Mouse (Mus musculus): Measurements from ENCODE around the gene Gm17334.

Gm17334 gene

DNA sequence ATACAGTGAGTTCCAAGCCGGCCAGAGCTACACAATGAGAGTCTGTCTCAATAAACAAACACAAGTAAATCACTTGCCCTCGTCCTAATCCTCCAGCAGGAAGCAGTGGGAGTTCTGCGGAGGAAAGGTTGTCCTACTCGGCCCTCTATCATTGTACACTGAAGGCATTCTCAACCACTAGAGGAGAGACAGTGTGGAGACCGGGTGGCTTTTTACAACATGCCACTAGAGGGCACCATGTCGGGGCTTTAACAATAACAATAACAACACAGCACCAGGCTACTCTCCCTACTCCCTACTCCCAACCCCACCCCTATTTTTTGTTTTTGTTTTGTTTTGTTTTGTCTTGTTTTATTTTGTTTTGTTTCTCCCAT, 35.4 kb downstream of the Gm17334 start:
- peak; percentile 77 for DNase-seq

- peak; percentile 87 for DNase-seq
Observed at GRCm38 (mm10) chr11:53736771-53737572, 36.0 kb downstream of the Gm17334 start.

GRCm38 (mm10) chr11:53735682-53736245, 37.2 kb downstream of the Gm17334 start:
- peak; percentile 76 for DNase-seq

DNA sequence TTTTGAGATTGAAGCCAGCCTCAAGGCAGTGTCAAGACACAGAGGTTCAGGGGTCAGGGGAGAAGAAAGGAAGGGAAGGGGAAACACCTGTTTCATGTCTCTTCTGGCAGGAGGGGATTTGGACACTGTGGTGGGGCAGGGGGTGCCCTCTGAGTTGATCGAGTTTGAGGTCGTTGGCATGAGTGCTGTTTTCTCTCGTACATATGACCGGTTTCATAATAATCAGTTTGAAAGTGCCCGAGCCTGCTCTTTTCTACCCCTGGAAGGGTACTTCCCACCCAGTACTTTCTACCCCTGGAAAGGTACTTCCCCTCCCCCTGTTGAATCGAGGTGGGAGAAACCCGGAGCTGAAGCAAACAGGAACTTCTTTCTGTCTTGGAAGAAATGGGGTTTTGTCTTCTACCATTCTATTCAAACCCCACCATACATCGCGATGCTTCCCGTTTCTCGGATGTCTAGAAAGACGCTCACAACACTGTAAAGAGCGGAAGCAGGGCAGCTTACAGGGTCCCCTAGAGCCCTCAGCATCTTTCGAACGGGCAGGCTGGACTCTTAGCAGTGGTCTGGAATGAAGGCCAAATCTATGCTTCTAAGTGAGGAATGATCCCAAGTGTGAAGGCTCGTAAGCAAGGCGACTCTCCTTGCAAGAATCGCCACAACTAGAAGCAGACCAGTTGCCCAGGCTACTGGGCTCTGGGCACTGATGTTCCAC, 37.9 kb downstream of the Gm17334 start:
- no peak for DNase-seq

DNA sequence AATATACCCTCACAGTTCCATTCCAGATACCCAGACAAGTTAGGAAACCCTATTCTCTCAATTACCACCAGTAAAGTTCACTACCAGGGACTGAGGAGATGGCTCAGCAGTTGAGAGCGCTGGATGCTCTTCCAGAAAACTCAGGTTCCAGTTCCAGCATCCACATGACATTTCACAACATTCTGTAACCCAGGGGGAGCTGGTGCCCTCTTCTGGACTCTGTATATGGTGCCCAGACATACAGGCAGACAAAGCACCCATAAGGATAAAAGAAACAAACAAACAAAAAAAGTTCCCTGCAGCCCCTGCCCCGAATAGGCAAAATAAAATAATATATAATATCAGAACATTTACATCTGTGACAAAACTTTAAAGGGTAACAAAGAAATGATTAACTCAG, 38.6 kb downstream of the Gm17334 start:
- DNase-seq = no peak

DNA sequence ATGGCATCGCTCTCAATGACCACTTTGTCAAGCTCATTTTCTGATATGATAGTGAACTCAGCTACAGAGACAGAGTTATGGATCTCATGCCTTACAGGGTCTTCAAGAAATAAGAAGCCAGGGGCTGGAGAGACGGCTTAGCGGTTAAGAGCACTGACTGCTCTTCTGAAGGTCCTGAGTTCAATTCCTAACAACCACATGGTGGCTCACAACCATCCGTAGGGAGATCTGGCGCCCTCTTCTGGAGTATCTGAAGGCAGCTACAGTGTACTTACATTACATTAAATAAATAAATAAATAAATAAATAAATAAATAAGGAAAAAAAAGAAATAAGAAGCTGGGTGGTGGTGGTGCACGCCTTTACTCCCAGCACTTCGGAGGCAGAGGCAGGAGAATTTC, 39.2 kb downstream of the Gm17334 start:
- DNase-seq = no peak

GRCm38 (mm10) chr11:53732244-53732643, 40.7 kb downstream of the Gm17334 start:
- no peak for DNase-seq

- DNase-seq = no peak
Observed at GRCm38 (mm10) chr11:53731457-53731856, 41.5 kb downstream of the Gm17334 start.
